Mouse (Mus musculus): ENCODE measurements around the gene Rps6ka5. TPM values are rescaled to one million over a fixed set of nuclear protein-coding genes. Genes with fewer than 3 reads are reported as not detected.
A peak's percentile ranks its signal among the peaks of the same experiment; 100 is the strongest.

The Rps6ka5 gene
- total RNA-seq, 4 experiments from 2014 or later: 30.8 to 38.6 (median 34.8) TPM

GRCm38 (mm10) chr12:100725458-100725786 is 1.4 kb downstream of the Rps6ka5 start:
- DNase-seq (ENCODE audit: low spot score in 2 of 2): no peak

- DNase-seq (ENCODE audit: low spot score in 2 of 2): peak; percentile 98 to 100
These were observed 2.0 kb downstream of the Rps6ka5 start for GRCm38 (mm10) chr12:100724606-100725457.

GRCm38 (mm10) chr12:100724182-100724581 is 2.6 kb downstream of the Rps6ka5 start:
- no peak for DNase-seq (ENCODE audit: low spot score in 2 of 2)

- no peak for DNase-seq (ENCODE audit: low spot score in 2 of 2)
These were observed 6.0 kb downstream of the Rps6ka5 start for GRCm38 (mm10) chr12:100720801-100721200.

GRCm38 (mm10) chr12:100717446-100717845 is 9.3 kb downstream of the Rps6ka5 start:
- no peak for DNase-seq (ENCODE audit: low spot score in 2 of 2)

GRCm38 (mm10) chr12:100716969-100717368 is 9.8 kb downstream of the Rps6ka5 start:
- no peak for DNase-seq (ENCODE audit: low spot score in 2 of 2)

- no peak for DNase-seq (ENCODE audit: low spot score in 2 of 2)
These were observed 15.0 kb downstream of the Rps6ka5 start for GRCm38 (mm10) chr12:100711819-100712218.

- DNase-seq (ENCODE audit: low spot score in 2 of 2): no peak
These were observed 15.6 kb downstream of the Rps6ka5 start for GRCm38 (mm10) chr12:100711116-100711691.

GRCm38 (mm10) chr12:100710432-100710831 is 16.4 kb downstream of the Rps6ka5 start:
- DNase-seq (ENCODE audit: low spot score in 2 of 2): no peak

- no peak for DNase-seq (ENCODE audit: low spot score in 2 of 2)
These were observed 19.5 kb downstream of the Rps6ka5 start for GRCm38 (mm10) chr12:100707312-100707711.

GRCm38 (mm10) chr12:100705057-100705722 is 21.6 kb downstream of the Rps6ka5 start:
- DNase-seq (ENCODE audit: low spot score in 2 of 2): no peak

- DNase-seq (ENCODE audit: low spot score in 2 of 2): no peak
These were observed 28.8 kb downstream of the Rps6ka5 start for GRCm38 (mm10) chr12:100698019-100698418.

- no peak for DNase-seq (ENCODE audit: low spot score in 2 of 2)
These were observed 30.2 kb downstream of the Rps6ka5 start for GRCm38 (mm10) chr12:100696621-100697020.

GRCm38 (mm10) chr12:100695252-100695651 is 31.5 kb downstream of the Rps6ka5 start:
- no peak for DNase-seq (ENCODE audit: low spot score in 2 of 2)

- DNase-seq (ENCODE audit: low spot score in 2 of 2): no peak
These were observed 34.6 kb downstream of the Rps6ka5 start for GRCm38 (mm10) chr12:100692208-100692607.

- DNase-seq (ENCODE audit: low spot score in 2 of 2): no peak
These were observed 36.3 kb downstream of the Rps6ka5 start for GRCm38 (mm10) chr12:100690444-100690843.

- no peak for DNase-seq (ENCODE audit: low spot score in 2 of 2)
These were observed 38.6 kb downstream of the Rps6ka5 start for GRCm38 (mm10) chr12:100688177-100688576.

GRCm38 (mm10) chr12:100687001-100687400 is 39.8 kb downstream of the Rps6ka5 start:
- DNase-seq (ENCODE audit: low spot score in 2 of 2): no peak

GRCm38 (mm10) chr12:100681752-100682151 is 45.0 kb downstream of the Rps6ka5 start:
- DNase-seq (ENCODE audit: low spot score in 2 of 2): no peak

GRCm38 (mm10) chr12:100681241-100681640 is 45.5 kb downstream of the Rps6ka5 start:
- DNase-seq (ENCODE audit: low spot score in 2 of 2): no peak

- DNase-seq (ENCODE audit: low spot score in 2 of 2): no peak
These were observed 46.1 kb downstream of the Rps6ka5 start for GRCm38 (mm10) chr12:100680676-100681075.

- no peak for DNase-seq (ENCODE audit: low spot score in 2 of 2)
These were observed 56.1 kb downstream of the Rps6ka5 start for GRCm38 (mm10) chr12:100670647-100671199.
